Mouse (Mus musculus): ENCODE results near the gene Tspan13.

Tspan13 gene

GRCm38 (mm10) chr12:36042348-36042778, at the start of gene Tspan13:
TSS of gene Tspan13 (minus strand) at chr12:36042500.
- in situ Hi-C loops (cut with MboI, MseI) = no loop called here

GRCm38 (mm10) chr12:36091964-36092363, 49.7 kb upstream of the Tspan13 start:
- in situ Hi-C loops (cut with MboI, MseI) = no loop called here

GRCm38 (mm10) chr12:36089221-36089620, 46.9 kb upstream of the Tspan13 start:
- in situ Hi-C loops (cut with MboI, MseI) = no loop called here

GRCm38 (mm10) chr12:36088804-36089203, 46.5 kb upstream of the Tspan13 start:
- in situ Hi-C loops (cut with MboI, MseI) = no loop called here

- in situ Hi-C loops (cut with MboI, MseI) = no loop called here
Observed at GRCm38 (mm10) chr12:36085380-36085779, 43.1 kb upstream of the Tspan13 start.

GRCm38 (mm10) chr12:36078101-36078899, 36.0 kb upstream of the Tspan13 start:
- in situ Hi-C loops (cut with MboI, MseI) = no loop called here

- in situ Hi-C loops (cut with MboI, MseI) = no loop called here
Observed at GRCm38 (mm10) chr12:36072860-36073259, 30.6 kb upstream of the Tspan13 start.

- in situ Hi-C loops (cut with MboI, MseI) = no loop called here
Observed at GRCm38 (mm10) chr12:36070231-36070630, 27.9 kb upstream of the Tspan13 start.

GRCm38 (mm10) chr12:36067538-36067937, 25.2 kb upstream of the Tspan13 start:
- in situ Hi-C loops (cut with MboI, MseI) = no loop called here

- in situ Hi-C loops (cut with MboI, MseI) = no loop called here
Observed at GRCm38 (mm10) chr12:36065911-36066310, 23.6 kb upstream of the Tspan13 start.

GRCm38 (mm10) chr12:36057699-36058098, 15.4 kb upstream of the Tspan13 start:
- in situ Hi-C loops (cut with MboI, MseI) = no loop called here

GRCm38 (mm10) chr12:36050276-36050675, 8.0 kb upstream of the Tspan13 start:
- in situ Hi-C loops (cut with MboI, MseI) = no loop called here

GRCm38 (mm10) chr12:36047593-36047992, 5.3 kb upstream of the Tspan13 start:
- in situ Hi-C loops (cut with MboI, MseI) = no loop called here

- in situ Hi-C loops (cut with MboI, MseI) = no loop called here
Observed at GRCm38 (mm10) chr12:36046196-36046595, 3.9 kb upstream of the Tspan13 start.

GRCm38 (mm10) chr12:36044691-36045090, 2.4 kb upstream of the Tspan13 start:
- in situ Hi-C loops (cut with MboI, MseI) = no loop called here

GRCm38 (mm10) chr12:36041703-36042347, 475 bp downstream of the Tspan13 start:
- in situ Hi-C loops (cut with MboI, MseI) = no loop called here

- in situ Hi-C loops (cut with MboI, MseI) = no loop called here
Observed at GRCm38 (mm10) chr12:36041281-36041589, 1.1 kb downstream of the Tspan13 start.

GRCm38 (mm10) chr12:36040571-36041280, 1.6 kb downstream of the Tspan13 start:
- in situ Hi-C loops (cut with MboI, MseI) = no loop called here

- in situ Hi-C loops (cut with MboI, MseI) = no loop called here
Observed at GRCm38 (mm10) chr12:36039541-36040084, 2.7 kb downstream of the Tspan13 start.

GRCm38 (mm10) chr12:36036776-36037175, 5.5 kb downstream of the Tspan13 start:
- in situ Hi-C loops (cut with MboI, MseI) = no loop called here

GRCm38 (mm10) chr12:36036121-36036520, 6.2 kb downstream of the Tspan13 start:
- in situ Hi-C loops (cut with MboI, MseI) = no loop called here

GRCm38 (mm10) chr12:36035501-36035900, 6.8 kb downstream of the Tspan13 start:
- in situ Hi-C loops (cut with MboI, MseI) = no loop called here

All from T-helper 1 cell (primary cell).